In the genomic region with DNA sequence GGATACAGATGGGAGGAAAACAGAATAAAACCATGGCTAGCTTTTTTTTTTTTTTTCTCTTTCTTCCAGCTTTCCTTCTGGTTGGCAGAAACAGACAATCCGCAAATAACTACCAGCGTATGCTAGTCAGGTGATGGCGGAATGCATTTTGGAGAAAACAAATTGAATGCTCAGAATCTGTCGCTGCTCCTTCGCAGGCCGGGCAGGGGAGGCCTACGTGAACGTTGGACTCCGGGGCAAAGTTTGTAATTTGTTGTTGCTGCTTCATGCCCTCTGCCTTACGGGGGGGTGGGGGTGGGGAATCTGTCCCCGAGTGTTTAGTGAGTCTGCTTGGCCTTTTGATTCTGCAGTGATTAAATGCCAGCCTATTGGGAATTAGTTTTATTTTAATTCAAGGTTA, we compare ENCODE assay signal across 24 mouse cellular contexts.
DNase-seq lines count a peak whose midpoint lies in the region; ATAC-seq lines count a peak whose summit lies in the region.
"Had no signal": no experiment of that assay in that cellular context is flagged by ENCODE, and none has a peak within 500 bp of the region (broad histone marks: within the 10 kb centered on the region; RNA-seq: fewer than 3 reads in every experiment).

No protein-coding gene starts in this region.

- 0 out of 2 replicates have a peak overlapping the region, but pooled peaks have one; percentile 15 for H3K4me2 ChIP-seq in hindbrain, embryonic 14.5 days (replicated peaks)
- H3K4me2 ChIP-seq in hindbrain, embryonic 13.5 days = no peak overlapping the region
- H3K4me2 ChIP-seq in kidney, embryonic 15.5 days = 0 out of 2 replicates have a peak overlapping the region, but pooled peaks have one; percentile 21
- H3K4me2 ChIP-seq: forebrain, embryonic 15.5 days; hindbrain, embryonic 12.5 days; intestine, embryonic 15.5 days; midbrain, embryonic 11.5 days had no signal

- WGBS in hindbrain, embryonic 14.5 days = 55% methylated on average over 11 of the region's 11 CpGs
- WGBS in hindbrain, embryonic 13.5 days = 49% methylated on average over 11 of the region's 11 CpGs
- WGBS in kidney, embryonic 15.5 days = 31% methylated on average over 11 of the region's 11 CpGs

- H3K27ac ChIP-seq in hindbrain, embryonic 14.5 days = no peak overlapping the region
- no peak overlapping the region for H3K27ac ChIP-seq in hindbrain, embryonic 13.5 days
- H3K27ac ChIP-seq in kidney, embryonic 15.5 days = no peak overlapping the region
- H3K27ac ChIP-seq: forebrain, embryonic 15.5 days; heart, adult 2 months; hindbrain, embryonic 12.5 days; intestine, embryonic 15.5 days; limb, embryonic 10.5 days; macrophage had no signal

- H3K9me3 ChIP-seq in hindbrain, embryonic 14.5 days (ENCODE audit: control insufficient read depth, low read length) = no peaks in the 10 kb centered on the region
- no peaks in the 10 kb centered on the region for H3K9me3 ChIP-seq in hindbrain, embryonic 13.5 days
- H3K9me3 ChIP-seq in kidney, embryonic 15.5 days (replicated peaks) = no peaks in the 10 kb centered on the region
- H3K9me3 ChIP-seq: forebrain, embryonic 15.5 days; hindbrain, embryonic 12.5 days; intestine, embryonic 15.5 days; limb, embryonic 10.5 days had no signal

- H3K9ac ChIP-seq in hindbrain, embryonic 14.5 days = no peak overlapping the region
- no peak overlapping the region for H3K9ac ChIP-seq in hindbrain, embryonic 13.5 days
- no peak overlapping the region for H3K9ac ChIP-seq in kidney, embryonic 15.5 days
- H3K9ac ChIP-seq: forebrain, embryonic 15.5 days; hindbrain, embryonic 12.5 days; intestine, embryonic 15.5 days had no signal

- no peak overlapping the region for H3K4me3 ChIP-seq in hindbrain, embryonic 14.5 days (replicated peaks; ENCODE audit: low read length)
- no peak overlapping the region for H3K4me3 ChIP-seq in hindbrain, embryonic 13.5 days
- no peak overlapping the region for H3K4me3 ChIP-seq in kidney, embryonic 15.5 days (replicated peaks)
- H3K4me3 ChIP-seq: forebrain, embryonic 15.5 days; heart, adult 2 months; hindbrain, embryonic 12.5 days; intestine, embryonic 15.5 days; limb, embryonic 10.5 days had no signal

- no peak for DNase-seq in hindbrain, embryonic 14.5 days (ENCODE audit: low spot score)
- DNase-seq in kidney, adult 18-20 months = peak; percentile 31
- peak; percentile 53 to 74 for DNase-seq in kidney, postnatal 36 days
- DNase-seq in adrenal gland, adult (ENCODE audit: inconsistent age in 2 of 2, low spot score in 1 of 2) = no peak
- no peak for DNase-seq in right cerebral cortex, postnatal 36 days (ENCODE audit: low spot score in 2 of 2)
- DNase-seq in liver = no peak
- DNase-seq: adrenal gland, adult 2 months; cerebellum, adult 11 months; cerebellum, postnatal 25 days; gastrocnemius, postnatal 25 days; heart, adult 2 months; retina, postnatal 1 day; right cerebral cortex, postnatal 25 days had no signal

- 0 out of 2 replicates have a peak, but pooled peaks cover 3% of the 10 kb centered on the region for H3K27me3 ChIP-seq in hindbrain, embryonic 14.5 days (ENCODE audit: control insufficient read depth, insufficient read depth, low read length)
- peaks cover 12% of the 10 kb centered on the region for H3K27me3 ChIP-seq in hindbrain, embryonic 13.5 days
- peaks cover 23% of the 10 kb centered on the region for H3K27me3 ChIP-seq in kidney, embryonic 15.5 days
- H3K27me3 ChIP-seq: CH12.LX; hindbrain, embryonic 12.5 days; intestine, embryonic 15.5 days had no signal

- H3K4me1 ChIP-seq in hindbrain, embryonic 14.5 days (replicated peaks; ENCODE audit: control insufficient read depth, insufficient read depth, low read length) = peaks cover 6% of the 10 kb centered on the region; the same call in 1 of the 2 replicates
- peaks cover 10% of the 10 kb centered on the region for H3K4me1 ChIP-seq in hindbrain, embryonic 13.5 days (replicated peaks)
- H3K4me1 ChIP-seq in kidney, embryonic 15.5 days = peaks cover 5% of the 10 kb centered on the region
- H3K4me1 ChIP-seq: forebrain, embryonic 15.5 days; intestine, embryonic 15.5 days had no signal

- no peaks in the 10 kb centered on the region for H3K36me3 ChIP-seq in hindbrain, embryonic 14.5 days (replicated peaks; ENCODE audit: control insufficient read depth, insufficient read depth)
- H3K36me3 ChIP-seq in hindbrain, embryonic 13.5 days = no peaks in the 10 kb centered on the region
- no peaks in the 10 kb centered on the region for H3K36me3 ChIP-seq in kidney, embryonic 15.5 days
- H3K36me3 ChIP-seq: forebrain, embryonic 15.5 days; G1E; hindbrain, embryonic 12.5 days; intestine, embryonic 15.5 days; limb, embryonic 10.5 days had no signal

- ATAC-seq in hindbrain, embryonic 14.5 days (ENCODE audit: low FRiP score) = no peak
- no peak for ATAC-seq in hindbrain, embryonic 13.5 days (ENCODE audit: low FRiP score)
- no peak for ATAC-seq in kidney, embryonic 15.5 days (replicated peaks; ENCODE audit: low FRiP score)
- ATAC-seq: forebrain, embryonic 15.5 days; intestine, embryonic 15.5 days; Patski had no signal

Comparison
In these comparisons a context has a peak if more than half of its experiments do, and no peak if none do; other contexts are left out.
1. DNase-seq: peak in kidney, adult 18-20 months (single experiment) and kidney, postnatal 36 days (2 of 2); none in hindbrain, embryonic 14.5 days (single experiment), adrenal gland, adult (0 of 2), right cerebral cortex, postnatal 36 days (0 of 2) and liver (single experiment).